8 mouse cellular contexts compared by ENCODE assay signal in the genomic region with DNA sequence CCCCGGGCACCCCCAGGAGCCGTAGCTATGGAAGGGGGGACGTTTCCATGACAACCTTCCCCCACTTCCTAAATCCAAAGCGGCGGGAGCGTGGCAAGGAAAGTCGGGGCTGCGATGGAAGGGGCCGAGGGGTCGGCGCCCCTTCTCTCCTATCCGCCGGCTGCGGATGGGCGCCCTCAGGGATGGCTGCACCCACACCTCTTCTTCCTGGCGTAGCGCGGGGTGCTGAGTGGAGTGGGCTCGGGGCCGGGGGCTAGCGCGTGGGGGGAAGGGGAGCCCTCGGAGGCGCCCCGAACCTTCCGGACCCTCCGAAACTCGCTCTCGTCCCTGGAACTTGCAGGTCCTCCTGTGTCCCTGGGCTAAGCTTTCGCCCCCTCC. TPM values are rescaled to one million over a fixed set of nuclear protein-coding genes. Genes with fewer than 3 reads are reported as not detected.
DNase-seq lines count a peak whose midpoint lies in the region; ATAC-seq and TF ChIP-seq lines count a peak whose summit lies in the region.

No protein-coding gene starts in this region.

- in situ Hi-C loops in ES-E14 (cut with MboI; ENCODE audit: low sequenced_read_pairs in 2 of 2, unreplicated experiment in 2 of 2) = no loop called here

- peaks cover 52% of the 10 kb centered on the region for H3K27me3 ChIP-seq in heart, postnatal 0 days (ENCODE audit: control insufficient read depth, insufficient read depth, low read length)
- no peaks in the 10 kb centered on the region for H3K27me3 ChIP-seq in forebrain, embryonic 15.5 days
- H3K27me3 ChIP-seq in liver, postnatal 0 days (ENCODE audit: insufficient read depth, low read length) = peaks cover 41% of the 10 kb centered on the region

- no peak for TF ChIP-seq CTCF in heart, postnatal 0 days (IDR thresholded peaks at IDR 0.05; ENCODE audit: low read depth)
- TF ChIP-seq CTCF in liver, postnatal 0 days (IDR thresholded peaks at IDR 0.05; ENCODE audit: low read depth) = no peak

- H3K9ac ChIP-seq in heart, postnatal 0 days (replicated peaks; ENCODE audit: low read depth, low read length) = peak overlapping the region; percentile 43; the same call in 1 of the 2 replicates
- peak overlapping the region; percentile 97 for H3K9ac ChIP-seq in ES-E14 (ENCODE audit: insufficient read depth, low read depth, low read length, poor library complexity, severe bottlenecking)
- H3K9ac ChIP-seq in forebrain, embryonic 15.5 days (replicated peaks) = peak overlapping the region; percentile 83
- H3K9ac ChIP-seq in liver, postnatal 0 days (replicated peaks) = peak overlapping the region; percentile 47

- peaks cover 18% of the 10 kb centered on the region for H3K4me1 ChIP-seq in heart, postnatal 0 days (ENCODE audit: control insufficient read depth, insufficient read depth)
- H3K4me1 ChIP-seq in ES-E14 (ENCODE audit: control insufficient read depth in 2 of 2, insufficient read depth in 2 of 2, low read length in 2 of 2, poor library complexity in 1 of 2) = peaks cover 4 to 9% of the 10 kb centered on the region in 2 experiments
- peaks cover 47% of the 10 kb centered on the region for H3K4me1 ChIP-seq in forebrain, embryonic 15.5 days
- peaks cover 15% of the 10 kb centered on the region; the same call in 1 of the 2 replicates for H3K4me1 ChIP-seq in liver, postnatal 0 days (ENCODE audit: insufficient read depth)

- no peak overlapping the region for H3K27ac ChIP-seq in heart, postnatal 0 days (ENCODE audit: low read depth)
- H3K27ac ChIP-seq in ES-E14 (ENCODE audit: insufficient read depth, low read depth, low read length, poor library complexity, severe bottlenecking) = no peak overlapping the region; the same call in 1 of the 2 replicates
- peak overlapping the region; percentile 92 for H3K27ac ChIP-seq in forebrain, embryonic 15.5 days (replicated peaks)
- H3K27ac ChIP-seq in liver, postnatal 0 days (ENCODE audit: low read depth) = no peak overlapping the region

- H3K9me3 ChIP-seq in heart, postnatal 0 days (replicated peaks; ENCODE audit: control insufficient read depth, low read length) = no peaks in the 10 kb centered on the region
- H3K9me3 ChIP-seq in ES-E14 (ENCODE audit: control insufficient read depth, insufficient read depth, low read depth, low read length) = no peaks in the 10 kb centered on the region
- H3K9me3 ChIP-seq in forebrain, embryonic 15.5 days = no peaks in the 10 kb centered on the region
- H3K9me3 ChIP-seq in liver, postnatal 0 days (ENCODE audit: low read length) = no peaks in the 10 kb centered on the region

- no peak for DNase-seq in heart, postnatal 0 days (ENCODE audit: low spot score)
- DNase-seq in heart, postnatal 25 days (ENCODE audit: low spot score) = no peak
- no peak for DNase-seq in ES-E14 (ENCODE audit: low read depth, low spot score)
- DNase-seq in liver, postnatal 0 days = no peak
- no peak for DNase-seq in adrenal gland, postnatal 25 days
- no peak for DNase-seq in embryo, embryonic 9.5 days (ENCODE audit: extremely low spot score)
- no peak for DNase-seq in layer of hippocampus, postnatal 36 days

- peak overlapping the region; percentile 92 for H3K4me2 ChIP-seq in heart, postnatal 0 days (ENCODE audit: low read depth, low read length)
- H3K4me2 ChIP-seq in forebrain, embryonic 15.5 days (replicated peaks) = peak overlapping the region; percentile 73
- peak overlapping the region; percentile 88 for H3K4me2 ChIP-seq in liver, postnatal 0 days (ENCODE audit: low read depth, low read length)

- under 1% methylated on average over 21 of the region's 30 CpGs for WGBS in heart, postnatal 0 days
- under 1% methylated on average over 28 of the region's 30 CpGs for WGBS in forebrain, embryonic 15.5 days
- WGBS in liver, postnatal 0 days (ENCODE audit: insufficient replicate concordance) = under 1% methylated on average over 21 of the region's 30 CpGs

- H3K4me3 ChIP-seq in heart, postnatal 0 days (ENCODE audit: low read depth, low read length) = peak overlapping the region; percentile 60
- H3K4me3 ChIP-seq in ES-E14 (ENCODE audit: insufficient read depth in 1 of 2, low read depth in 1 of 2, low read length in 2 of 2, poor library complexity in 1 of 2, severe bottlenecking in 1 of 2) = peak overlapping the region; percentile 93 to 99
- H3K4me3 ChIP-seq in forebrain, embryonic 15.5 days = peak overlapping the region; percentile 66
- H3K4me3 ChIP-seq in liver, postnatal 0 days (ENCODE audit: low read depth, low read length) = peak overlapping the region; percentile 53

- no peaks in the 10 kb centered on the region for H3K36me3 ChIP-seq in heart, postnatal 0 days (replicated peaks; ENCODE audit: control insufficient read depth, insufficient read depth, low read length)
- no peaks in the 10 kb centered on the region for H3K36me3 ChIP-seq in ES-E14 (ENCODE audit: control insufficient read depth, insufficient read depth, low read length, poor library complexity, severe bottlenecking)
- H3K36me3 ChIP-seq in forebrain, embryonic 15.5 days = no peaks in the 10 kb centered on the region
- no peaks in the 10 kb centered on the region for H3K36me3 ChIP-seq in liver, postnatal 0 days (replicated peaks; ENCODE audit: insufficient read depth, low read length)

- intact Hi-C loops in heart, postnatal 25 days (cut with DNase I) = no loop called here

- ATAC-seq in heart, postnatal 0 days (ENCODE audit: insufficient read depth, low read depth) = 0 out of 2 replicates have a peak, but pooled peaks have one; percentile 6
- ATAC-seq in forebrain, embryonic 15.5 days (replicated peaks) = peak; percentile 60
- ATAC-seq in liver, postnatal 0 days = peak; percentile 6

- TF ChIP-seq EP300 in heart, postnatal 0 days (IDR thresholded peaks at IDR 0.05; ENCODE audit: low read depth) = no peak
- TF ChIP-seq EP300 in liver, postnatal 0 days (IDR thresholded peaks at IDR 0.05; ENCODE audit: low read depth) = no peak

TF ChIP-seq in ES-E14, 5 proteins besides CTCF, POLR2A, EP300 and RAD21:
- TF ChIP-seq MAFK (IDR thresholded peaks at IDR 0.05; ENCODE audit: insufficient read depth, low read depth, low read length) (no peak), ZC3H11A (IDR thresholded peaks at IDR 0.05; ENCODE audit: borderline replicate concordance, low read depth, low read length) (no peak), ZNF384 (IDR thresholded peaks at IDR 0.05; ENCODE audit: low read depth, low read length) (no peak), HCFC1 (IDR thresholded peaks at IDR 0.05; ENCODE audit: borderline replicate concordance, insufficient read depth, low read length) (no peak), CHD2 (IDR thresholded peaks at IDR 0.05; ENCODE audit: low read depth, low read length) (no peak)

RNA-seq across cellular contexts. Expression of gene Cadm1, which starts 0.6 kb away (rescaled TPM):
- 5.5 and 10.6 TPM in 2 replicates for total RNA-seq in heart, postnatal 0 days (2014; rRNA removed; ENCODE audit: low replicate concordance)
- polyA plus RNA-seq in heart, postnatal 0 days (2015; fragmentation: Nextera tagmentation; extraction: Ambion mirVana) = 3.7 and 5.2 TPM in 2 replicates
- 1 to 10 TPM; 1.9 to 2.1 TPM for total RNA-seq in heart, postnatal 25 days (2021)
- 78.7 and 121 TPM in 2 replicates for total RNA-seq in ES-E14 (2012; rRNA removed)
- 202 and 218 TPM in 2 replicates for polyA plus RNA-seq in forebrain, embryonic 15.5 days (2015; fragmentation: Nextera tagmentation; extraction: Ambion mirVana)
- 12.5 and 13.6 TPM in 2 replicates for polyA plus RNA-seq in liver, postnatal 0 days (2015; fragmentation: Nextera tagmentation; extraction: Ambion mirVana)
- total RNA-seq in adrenal gland, postnatal 25 days (2021) = 27.5 and 35.6 TPM in 2 replicates
- total RNA-seq in layer of hippocampus, postnatal 36 days (2021) = 100 to 1,000 TPM; 232 to 234 TPM

Comparison
In these comparisons a context has a peak if more than half of its experiments do, and no peak if none do; other contexts are left out.
1. ATAC-seq: peak in every context shown above with its lines; median percentile 60 in forebrain, embryonic 15.5 days; 6 in heart, postnatal 0 days; 6 in liver, postnatal 0 days.
2. H3K9ac ChIP-seq: peak in every context shown above with its lines; median percentile 97 in ES-E14; 83 in forebrain, embryonic 15.5 days; 47 in liver, postnatal 0 days; 43 in heart, postnatal 0 days.